Mouse (Mus musculus): Measurements from ENCODE around the gene Nod1. TPM values are rescaled to one million over a fixed set of nuclear protein-coding genes. Genes with fewer than 3 reads are reported as not detected.

Nod1 gene
- polyA plus RNA-seq, 1 experiment from 2014 or later = 4.5 TPM

- H3K4me1 ChIP-seq (replicated peaks; ENCODE audit: insufficient read depth, low read length) = no peaks in the 10 kb centered on the region
- no peak overlapping the region for H3K9ac ChIP-seq (ENCODE audit: low read depth, low read length)
- TF ChIP-seq CTCF (IDR thresholded peaks at IDR 0.05; ENCODE audit: low read depth) = no peak
- H3K4me2 ChIP-seq (ENCODE audit: low read length) = no peak overlapping the region
- no peak overlapping the region for H3K27ac ChIP-seq
- no peaks in the 10 kb centered on the region for H3K36me3 ChIP-seq (ENCODE audit: insufficient read depth, low read length)
- H3K4me3 ChIP-seq (replicated peaks; ENCODE audit: low read depth, low read length) = no peak overlapping the region
- 77% methylated on average over 3 of the region's 3 CpGs for WGBS
- no peaks in the 10 kb centered on the region for H3K9me3 ChIP-seq (replicated peaks; ENCODE audit: low read length)
- ATAC-seq (replicated peaks; ENCODE audit: low FRiP score, low read depth) (no peak), DNase-seq (ENCODE audit: low spot score) (no peak)
- H3K27me3 ChIP-seq (ENCODE audit: insufficient read depth, low read length) = no peaks in the 10 kb centered on the region
Measured at GRCm38 (mm10) chr6:54877651-54878050, 94.8 kb downstream of the Nod1 start.

GRCm38 (mm10) chr6:54876782-54877181 lies 95.6 kb downstream of the Nod1 start:
- Histone ChIP-seq H3K4me1 (replicated peaks; ENCODE audit: insufficient read depth, low read length) (no peaks in the 10 kb centered on the region), H3K36me3 (ENCODE audit: insufficient read depth, low read length) (no peaks in the 10 kb centered on the region), H3K4me2 (ENCODE audit: low read length) (no peak overlapping the region), H3K27me3 (ENCODE audit: insufficient read depth, low read length) (no peaks in the 10 kb centered on the region), H3K4me3 (replicated peaks; ENCODE audit: low read depth, low read length) (no peak overlapping the region), H3K27ac (no peak overlapping the region), H3K9ac (ENCODE audit: low read depth, low read length) (no peak overlapping the region), H3K9me3 (replicated peaks; ENCODE audit: low read length) (no peaks in the 10 kb centered on the region)
- DNase-seq (ENCODE audit: low spot score) (peak; percentile 24), ATAC-seq (replicated peaks; ENCODE audit: low FRiP score, low read depth) (no peak)
- no peak for TF ChIP-seq CTCF (IDR thresholded peaks at IDR 0.05; ENCODE audit: low read depth)
- WGBS = 36% methylated on average over 5 of the region's 5 CpGs

Other genes with a start within 250 kb of the Nod1 start
- gene Znrf2, start 155.7 kb downstream of the Nod1 start, polyA plus RNA-seq (2015; fragmentation: Nextera tagmentation; extraction: Ambion mirVana) = 6.7 and 7.3 TPM in 2 replicates
- 17.7 and 17.9 TPM in 2 replicates for gene Ggct, start 20.3 kb upstream of the Nod1 start, polyA plus RNA-seq (2015; fragmentation: Nextera tagmentation; extraction: Ambion mirVana)
- gene Gars, start 65.4 kb upstream of the Nod1 start, polyA plus RNA-seq (2015; fragmentation: Nextera tagmentation; extraction: Ambion mirVana) = 107 and 120 TPM in 2 replicates
- 0.06 and 0.12 TPM in 2 replicates for gene Crhr2, start 160.4 kb upstream of the Nod1 start, polyA plus RNA-seq (2015; fragmentation: Nextera tagmentation; extraction: Ambion mirVana)
- 25.1 and 25.4 TPM in 2 replicates for gene Inmt, start 202.4 kb upstream of the Nod1 start, polyA plus RNA-seq (2015; fragmentation: Nextera tagmentation; extraction: Ambion mirVana)
- 11.6 TPM in 2 replicates for gene Mindy4, start 230.8 kb upstream of the Nod1 start, polyA plus RNA-seq (2015; fragmentation: Nextera tagmentation; extraction: Ambion mirVana)

All from kidney, postnatal 0 days (tissue).